Mouse (Mus musculus) left cerebral cortex, postnatal 25 days (tissue): ENCODE data around the gene Azin2. TPM values are rescaled to one million over a fixed set of nuclear protein-coding genes. Genes with fewer than 3 reads are reported as not detected.

Source experiments
- DNase-seq, 2 experiments: peaks; one replicate each; pipeline ENCODE4 v3.0.0; 2022; ENCODE audit warnings: low spot score in 2 of 2, mixed read lengths in 1 of 2
- intact Hi-C: fragments of 180-260 bp; cut with DNase I; formaldehyde crosslinking; loops from one replicate; pipeline ENCODE4 v1.15.1; 2025
- total RNA-seq, 2 experiments: library from RNA; stranded (reverse); gene quantifications; 2 replicates each; pipeline ENCODE4 v1.2.3; 2021

Gene Azin2
- total RNA-seq, 2 experiments from 2014 or later = 48.8 to 51.4 TPM

- intact Hi-C loops = no loop called here
- no peak for DNase-seq
Measured at GRCm38 (mm10) chr4:128980890-128981832, 18.9 kb upstream of the Azin2 start.

GRCm38 (mm10) chr4:128978634-128979033 is 16.4 kb upstream of the Azin2 start:
- no peak for DNase-seq
- intact Hi-C loops = no loop called here

GRCm38 (mm10) chr4:128977217-128977616 is 15.0 kb upstream of the Azin2 start:
- intact Hi-C loops = no loop called here
- DNase-seq = no peak

- intact Hi-C loops = no loop called here
- DNase-seq = no peak
Measured at GRCm38 (mm10) chr4:128976577-128976976, 14.3 kb upstream of the Azin2 start.

GRCm38 (mm10) chr4:128974677-128975076 is 12.4 kb upstream of the Azin2 start:
- intact Hi-C loops = no loop called here
- DNase-seq = no peak

- intact Hi-C loops = loop anchor here (1.0 kb wide), 1 partner anchor 112 kb away; no protein-coding TSS in a partner anchor
- peak; percentile 55 to 69 for DNase-seq
Measured at GRCm38 (mm10) chr4:128971065-128971694, 8.9 kb upstream of the Azin2 start.

- intact Hi-C loops = no loop called here
- DNase-seq = no peak
Measured at GRCm38 (mm10) chr4:128970417-128970807, 8.2 kb upstream of the Azin2 start.

GRCm38 (mm10) chr4:128969607-128970416 is 7.6 kb upstream of the Azin2 start:
- no peak for DNase-seq
- intact Hi-C loops = loop anchor here (10.0 kb wide), 1 partner anchor 215 kb away; the partner anchor contains the start of genes S100pbp and Yars

- DNase-seq = no peak
- intact Hi-C loops = loop anchor here (10.0 kb wide), 1 partner anchor 216 kb away; the partner anchor contains the start of genes S100pbp and Yars
Measured at GRCm38 (mm10) chr4:128969081-128969480, 6.8 kb upstream of the Azin2 start.

- intact Hi-C loops = loop anchor here (10.0 kb wide), 1 partner anchor 218 kb away; the partner anchor contains the start of genes S100pbp and Yars
- peak in 1 of 2 experiments; percentile 24 for DNase-seq
Measured at GRCm38 (mm10) chr4:128966751-128967150, 4.5 kb upstream of the Azin2 start.

- no peak for DNase-seq
- intact Hi-C loops = loop anchor here (10.0 kb wide), 1 partner anchor 222 kb away; the partner anchor contains the start of genes S100pbp and Yars
Measured at GRCm38 (mm10) chr4:128962926-128963290, 666 bp upstream of the Azin2 start.

- no peak for DNase-seq
- intact Hi-C loops = loop anchor here (10.0 kb wide), 1 partner anchor 223 kb away; the partner anchor contains the start of genes S100pbp and Yars
Measured at GRCm38 (mm10) chr4:128961301-128962028, 777 bp downstream of the Azin2 start.

GRCm38 (mm10) chr4:128959676-128960075 is 2.6 kb downstream of the Azin2 start:
- DNase-seq = no peak
- intact Hi-C loops = loop anchor here (5.0 to 10.0 kb wide), 2 partner anchors 128 to 225 kb away; partner anchors contain the start of genes S100pbp and Yars

GRCm38 (mm10) chr4:128958849-128959248 is 3.4 kb downstream of the Azin2 start:
- intact Hi-C loops = loop anchor here (5.0 kb wide), 1 partner anchor 128 kb away; no protein-coding TSS in a partner anchor
- DNase-seq = no peak

GRCm38 (mm10) chr4:128958156-128958555 is 4.1 kb downstream of the Azin2 start:
- DNase-seq = no peak
- intact Hi-C loops = loop anchor here (5.0 kb wide), 1 partner anchor 129 kb away; no protein-coding TSS in a partner anchor

GRCm38 (mm10) chr4:128957155-128957911 is 4.9 kb downstream of the Azin2 start:
- intact Hi-C loops = loop anchor here (5.0 kb wide), 1 partner anchor 130 kb away; no protein-coding TSS in a partner anchor
- DNase-seq = peak in 1 of 2 experiments; percentile 29

- intact Hi-C loops = no loop called here
- no peak for DNase-seq
Measured at GRCm38 (mm10) chr4:128953851-128954250, 8.4 kb downstream of the Azin2 start.

- intact Hi-C loops = no loop called here
- DNase-seq = no peak
Measured at GRCm38 (mm10) chr4:128950461-128950860, 11.8 kb downstream of the Azin2 start.
